Mouse (Mus musculus): ENCODE measurements around the gene Defb43.

Defb43 gene

GRCm38 (mm10) chr14:63066630-63067310 is 55.2 kb downstream of the Defb43 start:
- peak; percentile 72 for DNase-seq (ENCODE audit: low read depth)
